Mouse (Mus musculus): ENCODE measurements around the gene Alg12. TPM values are rescaled to one million over a fixed set of nuclear protein-coding genes. Genes with fewer than 3 reads are reported as not detected.

The Alg12 gene
- polyA plus RNA-seq, 1 experiment from 2014 or later: 10.1 TPM

DNA sequence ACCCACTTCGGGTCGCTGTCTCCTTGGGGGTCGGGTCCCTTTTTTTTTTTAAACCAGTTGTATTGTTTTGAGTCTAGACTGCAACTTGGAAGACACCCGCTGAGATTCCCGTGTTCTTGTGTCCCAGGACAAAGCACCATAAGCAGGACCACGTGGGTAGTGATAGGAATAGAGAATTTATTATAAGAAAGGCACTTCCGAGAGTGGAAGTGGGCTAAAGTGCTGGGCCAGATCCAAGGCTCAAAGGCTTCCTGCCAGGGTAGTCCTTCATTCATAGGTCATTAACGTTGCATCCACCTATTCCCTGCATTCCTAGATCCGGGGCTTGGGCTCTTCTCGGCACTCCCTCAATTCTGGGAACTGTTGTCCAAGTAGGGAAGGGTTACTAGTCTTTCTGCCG lies 18.9 kb upstream of the Alg12 start:
- WGBS: 2% methylated on average over 11 of the region's 11 CpGs
- Histone ChIP-seq H3K27ac (ENCODE audit: low read length) (peak overlapping the region; percentile 77), H3K4me2 (ENCODE audit: low read depth, low read length) (peak overlapping the region; percentile 79), H3K4me3 (ENCODE audit: low read length) (peak overlapping the region; percentile 58), H3K27me3 (ENCODE audit: control insufficient read depth, insufficient read depth, low read length) (no peaks in the 10 kb centered on the region), H3K9me3 (replicated peaks; ENCODE audit: control insufficient read depth, low read length) (no peaks in the 10 kb centered on the region), H3K4me1 (ENCODE audit: control insufficient read depth, insufficient read depth, low read length) (peaks cover 27% of the 10 kb centered on the region), H3K36me3 (ENCODE audit: control insufficient read depth, insufficient read depth) (no peaks in the 10 kb centered on the region), H3K9ac (ENCODE audit: low read length) (peak overlapping the region; percentile 64)
- no peak for ATAC-seq (replicated peaks; ENCODE audit: extremely low read depth, insufficient read depth, low FRiP score)

DNA sequence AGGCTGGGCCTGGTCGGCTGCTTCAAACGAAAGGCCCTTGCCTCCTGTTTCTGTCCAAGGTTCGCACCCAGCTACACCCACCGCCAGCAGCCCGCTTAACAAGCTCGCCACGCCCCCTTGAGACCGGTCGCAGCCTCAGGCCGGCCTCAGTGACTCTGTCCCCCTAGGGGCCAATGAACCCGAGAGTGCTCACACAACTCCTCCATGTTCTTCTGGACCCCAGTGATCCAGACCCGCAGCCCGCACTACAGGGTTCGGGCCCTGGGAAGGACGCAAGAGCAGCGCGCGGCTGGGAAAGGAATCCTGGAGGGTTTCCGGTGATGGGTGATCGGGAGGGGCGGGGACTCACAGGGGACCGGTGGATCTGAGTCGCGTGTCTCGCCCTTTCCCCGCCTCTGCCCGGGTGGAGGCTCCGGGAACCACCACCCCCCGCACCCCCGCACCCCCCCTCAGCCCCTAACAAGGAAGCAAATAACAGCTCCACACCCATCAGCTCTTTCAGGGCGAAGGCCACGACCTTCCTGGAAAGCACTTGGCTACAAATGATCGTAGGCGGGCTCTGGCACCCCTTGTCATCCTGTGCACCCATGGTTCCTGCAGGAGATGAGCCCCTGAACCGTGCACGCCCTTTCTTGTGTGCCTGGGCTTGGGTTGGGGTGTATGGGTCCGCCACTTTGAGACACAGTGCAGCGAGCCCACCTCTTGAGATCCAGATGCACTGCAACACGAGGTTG lies 18.2 kb upstream of the Alg12 start:
- Histone ChIP-seq H3K27me3 (ENCODE audit: control insufficient read depth, insufficient read depth, low read length) (no peaks in the 10 kb centered on the region), H3K9ac (ENCODE audit: low read length) (peak overlapping the region; percentile 64), H3K4me3 (ENCODE audit: low read length) (peak overlapping the region; percentile 58), H3K9me3 (replicated peaks; ENCODE audit: control insufficient read depth, low read length) (no peaks in the 10 kb centered on the region), H3K27ac (ENCODE audit: low read length) (peak overlapping the region; percentile 77), H3K36me3 (ENCODE audit: control insufficient read depth, insufficient read depth) (no peaks in the 10 kb centered on the region), H3K4me2 (ENCODE audit: low read depth, low read length) (peak overlapping the region; percentile 79), H3K4me1 (ENCODE audit: control insufficient read depth, insufficient read depth, low read length) (peaks cover 33% of the 10 kb centered on the region)
- peak; percentile 39 for ATAC-seq (replicated peaks; ENCODE audit: extremely low read depth, insufficient read depth, low FRiP score)
- WGBS: under 1% methylated on average over 38 of the region's 39 CpGs

GRCm38 (mm10) chr15:88836571-88836970 lies 17.5 kb upstream of the Alg12 start:
- no peak overlapping the region for H3K4me3 ChIP-seq (ENCODE audit: low read length)
- peak overlapping the region; percentile 77 for H3K27ac ChIP-seq (ENCODE audit: low read length)
- WGBS: 68% methylated on average over 5 of the region's 5 CpGs
- no peaks in the 10 kb centered on the region for H3K36me3 ChIP-seq (ENCODE audit: control insufficient read depth, insufficient read depth)
- H3K4me1 ChIP-seq (ENCODE audit: control insufficient read depth, insufficient read depth, low read length): peaks cover 39% of the 10 kb centered on the region
- peak overlapping the region; percentile 79 for H3K4me2 ChIP-seq (ENCODE audit: low read depth, low read length)
- no peak for ATAC-seq (replicated peaks; ENCODE audit: extremely low read depth, insufficient read depth, low FRiP score)
- no peaks in the 10 kb centered on the region for H3K27me3 ChIP-seq (ENCODE audit: control insufficient read depth, insufficient read depth, low read length)
- no peak overlapping the region for H3K9ac ChIP-seq (ENCODE audit: low read length)
- no peaks in the 10 kb centered on the region for H3K9me3 ChIP-seq (replicated peaks; ENCODE audit: control insufficient read depth, low read length)

GRCm38 (mm10) chr15:88836031-88836430 lies 16.9 kb upstream of the Alg12 start:
- ATAC-seq (replicated peaks; ENCODE audit: extremely low read depth, insufficient read depth, low FRiP score): no peak
- no peak overlapping the region for H3K4me3 ChIP-seq (ENCODE audit: low read length)
- H3K36me3 ChIP-seq (ENCODE audit: control insufficient read depth, insufficient read depth): no peaks in the 10 kb centered on the region
- H3K27me3 ChIP-seq (ENCODE audit: control insufficient read depth, insufficient read depth, low read length): no peaks in the 10 kb centered on the region
- H3K9me3 ChIP-seq (replicated peaks; ENCODE audit: control insufficient read depth, low read length): no peaks in the 10 kb centered on the region
- H3K4me1 ChIP-seq (ENCODE audit: control insufficient read depth, insufficient read depth, low read length): peaks cover 40% of the 10 kb centered on the region
- peak overlapping the region; percentile 1; the same call in 1 of the 2 replicates for H3K27ac ChIP-seq (ENCODE audit: low read length)
- 74% methylated on average over 6 of the region's 6 CpGs for WGBS
- no peak overlapping the region for H3K9ac ChIP-seq (ENCODE audit: low read length)
- no peak overlapping the region for H3K4me2 ChIP-seq (ENCODE audit: low read depth, low read length)

GRCm38 (mm10) chr15:88832536-88832935 lies 13.4 kb upstream of the Alg12 start:
- H3K4me3 ChIP-seq (ENCODE audit: low read length): no peak overlapping the region
- no peaks in the 10 kb centered on the region for H3K27me3 ChIP-seq (ENCODE audit: control insufficient read depth, insufficient read depth, low read length)
- H3K27ac ChIP-seq (ENCODE audit: low read length): peak overlapping the region; percentile 89; the same call in 1 of the 2 replicates
- no peak for ATAC-seq (replicated peaks; ENCODE audit: extremely low read depth, insufficient read depth, low FRiP score)
- 75% methylated on average over 9 of the region's 9 CpGs for WGBS
- H3K4me2 ChIP-seq (ENCODE audit: low read depth, low read length): no peak overlapping the region
- H3K9ac ChIP-seq (ENCODE audit: low read length): no peak overlapping the region
- H3K4me1 ChIP-seq (ENCODE audit: control insufficient read depth, insufficient read depth, low read length): peaks cover 33% of the 10 kb centered on the region
- no peaks in the 10 kb centered on the region for H3K36me3 ChIP-seq (ENCODE audit: control insufficient read depth, insufficient read depth)
- H3K9me3 ChIP-seq (replicated peaks; ENCODE audit: control insufficient read depth, low read length): no peaks in the 10 kb centered on the region

- 22% methylated on average over 5 of the region's 5 CpGs for WGBS
- ATAC-seq (replicated peaks; ENCODE audit: extremely low read depth, insufficient read depth, low FRiP score): peak; percentile 64
Measured at GRCm38 (mm10) chr15:88831482-88831881, 12.4 kb upstream of the Alg12 start.

GRCm38 (mm10) chr15:88830696-88831095 lies 11.6 kb upstream of the Alg12 start:
- ATAC-seq (replicated peaks; ENCODE audit: extremely low read depth, insufficient read depth, low FRiP score): no peak
- no peak overlapping the region for H3K9ac ChIP-seq (ENCODE audit: low read length)
- no peaks in the 10 kb centered on the region for H3K27me3 ChIP-seq (ENCODE audit: control insufficient read depth, insufficient read depth, low read length)
- H3K4me1 ChIP-seq (ENCODE audit: control insufficient read depth, insufficient read depth, low read length): peaks cover 29% of the 10 kb centered on the region
- H3K9me3 ChIP-seq (replicated peaks; ENCODE audit: control insufficient read depth, low read length): no peaks in the 10 kb centered on the region
- no peak overlapping the region for H3K27ac ChIP-seq (ENCODE audit: low read length)
- WGBS: 72% methylated on average over 5 of the region's 5 CpGs
- peaks cover 6% of the 10 kb centered on the region; the same call in 1 of the 2 replicates for H3K36me3 ChIP-seq (ENCODE audit: control insufficient read depth, insufficient read depth)
- no peak overlapping the region for H3K4me2 ChIP-seq (ENCODE audit: low read depth, low read length)
- no peak overlapping the region for H3K4me3 ChIP-seq (ENCODE audit: low read length)

More at GRCm38 (mm10) chr15:88831482-88831881, 12.4 kb upstream of the Alg12 start:
- Histone ChIP-seq H3K4me2 (ENCODE audit: low read depth, low read length) (no peak overlapping the region), H3K4me3 (ENCODE audit: low read length) (no peak overlapping the region), H3K4me1 (ENCODE audit: control insufficient read depth, insufficient read depth, low read length) (peaks cover 29% of the 10 kb centered on the region), H3K36me3 (ENCODE audit: control insufficient read depth, insufficient read depth) (peaks cover 1% of the 10 kb centered on the region; the same call in 1 of the 2 replicates), H3K9ac (ENCODE audit: low read length) (peak overlapping the region; percentile 44), H3K9me3 (replicated peaks; ENCODE audit: control insufficient read depth, low read length) (no peaks in the 10 kb centered on the region), H3K27ac (ENCODE audit: low read length) (peak overlapping the region; percentile 89), H3K27me3 (ENCODE audit: control insufficient read depth, insufficient read depth, low read length) (no peaks in the 10 kb centered on the region)

DNA sequence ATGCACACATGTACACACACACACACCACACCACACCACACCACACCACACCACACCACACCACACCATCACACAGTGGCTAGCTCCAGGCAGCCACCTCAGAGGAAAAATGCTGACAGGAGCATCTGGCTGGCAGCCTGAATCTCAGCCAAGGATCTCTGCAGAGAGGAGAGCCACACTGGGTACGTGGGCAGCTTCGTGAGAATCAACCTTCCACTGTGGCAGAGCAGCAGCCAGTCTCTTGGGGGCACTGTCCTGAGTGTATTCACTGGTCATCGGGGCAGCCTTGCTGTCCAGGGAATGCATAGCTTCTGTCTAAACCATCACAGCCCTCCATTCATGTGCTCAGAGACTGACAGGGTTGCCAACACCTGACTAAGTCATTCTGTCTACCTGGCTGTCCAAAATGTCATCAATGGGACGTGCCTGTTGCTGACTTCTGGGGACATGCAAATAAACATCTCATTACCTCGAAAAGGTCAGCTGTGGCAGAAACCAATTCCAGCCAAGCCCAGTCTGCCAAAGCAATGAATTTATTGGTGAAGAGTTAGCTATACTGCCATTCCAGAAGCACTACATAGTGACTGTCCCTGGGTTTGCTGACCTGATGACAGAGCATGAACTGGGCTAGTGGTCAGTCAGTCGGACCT lies 10.8 kb upstream of the Alg12 start:
- no peak for ATAC-seq (replicated peaks; ENCODE audit: extremely low read depth, insufficient read depth, low FRiP score)
- peaks cover 14% of the 10 kb centered on the region for H3K36me3 ChIP-seq (ENCODE audit: control insufficient read depth, insufficient read depth)
- H3K27ac ChIP-seq (ENCODE audit: low read length): no peak overlapping the region
- H3K27me3 ChIP-seq (ENCODE audit: control insufficient read depth, insufficient read depth, low read length): no peaks in the 10 kb centered on the region
- no peaks in the 10 kb centered on the region for H3K9me3 ChIP-seq (replicated peaks; ENCODE audit: control insufficient read depth, low read length)
- H3K4me2 ChIP-seq (ENCODE audit: low read depth, low read length): no peak overlapping the region
- WGBS: 62% methylated on average over 6 of the region's 6 CpGs
- no peak overlapping the region for H3K9ac ChIP-seq (ENCODE audit: low read length)
- H3K4me3 ChIP-seq (ENCODE audit: low read length): no peak overlapping the region
- H3K4me1 ChIP-seq (ENCODE audit: control insufficient read depth, insufficient read depth, low read length): peaks cover 29% of the 10 kb centered on the region

Measured in heart, embryonic 16.5 days (tissue).